In the genomic region with DNA sequence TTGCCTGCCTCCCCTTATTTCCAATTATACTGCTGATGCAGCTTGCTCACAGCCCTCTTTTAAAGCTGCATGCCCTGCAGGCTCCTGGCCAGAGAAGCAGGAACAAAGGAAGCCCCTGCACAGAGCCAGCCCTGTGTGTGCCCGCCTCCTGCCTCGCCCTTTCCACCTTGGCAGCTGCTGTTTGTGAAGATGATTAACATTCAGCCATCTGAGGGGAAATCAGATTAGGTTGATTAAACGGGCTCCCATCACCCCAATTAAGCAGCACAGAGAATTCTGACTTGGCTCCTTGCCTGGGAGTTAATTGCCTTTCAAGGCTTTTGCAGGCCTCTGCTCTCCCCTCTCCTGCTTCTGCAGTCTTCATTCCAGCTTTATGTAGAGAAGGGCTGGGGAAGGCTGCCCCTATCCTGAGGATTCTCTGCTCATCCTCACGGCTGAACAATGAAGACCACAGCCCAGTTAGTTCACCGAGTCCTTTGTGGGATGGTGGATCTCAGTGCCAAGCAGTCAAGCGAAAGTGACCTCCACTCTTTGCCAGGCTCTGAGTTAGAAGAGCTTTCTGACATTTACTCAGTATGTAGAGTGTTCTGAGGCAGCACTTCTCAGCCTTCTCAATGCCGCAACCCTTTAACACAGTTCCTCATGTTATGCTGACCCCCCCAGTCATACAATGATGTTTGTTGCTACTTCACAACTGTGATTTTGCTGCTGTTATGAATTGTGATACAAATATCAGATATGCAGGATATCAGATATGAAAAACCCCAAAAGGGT, we compare ENCODE assay signal across 7 mouse cellular contexts. TPM values are rescaled to one million over a fixed set of nuclear protein-coding genes. Genes with fewer than 3 reads are reported as not detected.
DNase-seq lines count a peak whose midpoint lies in the region; ATAC-seq and TF ChIP-seq lines count a peak whose summit lies in the region.

No protein-coding gene starts in this region.

- peak overlapping the region; percentile 72 for H3K27ac ChIP-seq in embryonic facial prominence, embryonic 14.5 days (replicated peaks; ENCODE audit: low read depth, low read length)
- no peak overlapping the region for H3K27ac ChIP-seq in lung, postnatal 0 days (ENCODE audit: low read length)

- TF ChIP-seq CTCF in lung, postnatal 0 days (IDR thresholded peaks at IDR 0.05), result no peak

- WGBS in embryonic facial prominence, embryonic 14.5 days, result 40% methylated on average over 7 of the region's 7 CpGs
- whole genome bisulfite sequencing in lung, postnatal 0 days, result 42% methylated on average over 7 of the region's 7 CpGs

- no peak for TF ChIP-seq EP300 in lung, postnatal 0 days (IDR thresholded peaks at IDR 0.05)

- H3K4me2 ChIP-seq in embryonic facial prominence, embryonic 14.5 days (ENCODE audit: low read depth, low read length), result no peak overlapping the region
- H3K4me2 ChIP-seq in lung, postnatal 0 days (replicated peaks; ENCODE audit: low read depth, low read length), result no peak overlapping the region

- peaks cover 17% of the 10 kb centered on the region for H3K4me1 ChIP-seq in embryonic facial prominence, embryonic 14.5 days (ENCODE audit: control insufficient read depth, insufficient read depth, low read length)
- H3K4me1 ChIP-seq in lung, postnatal 0 days (ENCODE audit: insufficient read depth, low read depth, low read length), result no peaks in the 10 kb centered on the region

- ATAC-seq in embryonic facial prominence, embryonic 14.5 days (ENCODE audit: low read depth), result peak; percentile 86
- no peak for ATAC-seq in lung, postnatal 0 days
- ATAC-seq in erythroblast, adult 5-6 weeks (replicated peaks; ENCODE audit: low FRiP score, poor library complexity, severe bottlenecking), result no peak

- intact Hi-C loops in left cerebral cortex, postnatal 14 days (cut with DNase I), result no loop called here

- peak overlapping the region; percentile 38; the same call in 1 of the 2 replicates for H3K9ac ChIP-seq in embryonic facial prominence, embryonic 14.5 days (ENCODE audit: low read depth, low read length)
- H3K9ac ChIP-seq in lung, postnatal 0 days (replicated peaks; ENCODE audit: low read depth), result no peak overlapping the region

- no peaks in the 10 kb centered on the region for H3K27me3 ChIP-seq in embryonic facial prominence, embryonic 14.5 days (replicated peaks; ENCODE audit: control insufficient read depth, insufficient read depth, low read length)
- H3K27me3 ChIP-seq in lung, postnatal 0 days (replicated peaks; ENCODE audit: insufficient read depth, low read length), result no peaks in the 10 kb centered on the region

- DNase-seq in cerebellum, adult 9-10 months, result peak; percentile 47
- peak; percentile 86 for DNase-seq in embryonic facial prominence, embryonic 14.5 days (ENCODE audit: low spot score)
- DNase-seq in kidney, adult 11 months, result peak; percentile 40
- peak; percentile 46 to 68 for DNase-seq in left cerebral cortex, postnatal 14 days (ENCODE audit: low spot score in 2 of 2)
- peak; percentile 77 to 82 for DNase-seq in right cerebral cortex, postnatal 10 days (ENCODE audit: low spot score in 2 of 2)
- no peak for DNase-seq in lung, postnatal 0 days (ENCODE audit: low spot score)

- no peaks in the 10 kb centered on the region for H3K36me3 ChIP-seq in embryonic facial prominence, embryonic 14.5 days (ENCODE audit: control insufficient read depth, insufficient read depth, low read length)
- no peaks in the 10 kb centered on the region for H3K36me3 ChIP-seq in lung, postnatal 0 days (ENCODE audit: insufficient read depth, low read length)

- no peak overlapping the region for H3K4me3 ChIP-seq in embryonic facial prominence, embryonic 14.5 days (ENCODE audit: low read depth, low read length)
- no peak overlapping the region for H3K4me3 ChIP-seq in lung, postnatal 0 days (ENCODE audit: low read depth, low read length)

- H3K9me3 ChIP-seq in embryonic facial prominence, embryonic 14.5 days (ENCODE audit: control insufficient read depth, low read length), result no peaks in the 10 kb centered on the region
- H3K9me3 ChIP-seq in lung, postnatal 0 days (ENCODE audit: low read length), result no peaks in the 10 kb centered on the region

RNA-seq across cellular contexts. Expression of gene Cilp, which starts 2.9 kb away (rescaled TPM):
- 9.7 and 10.7 TPM in 2 replicates for polyA plus RNA-seq in embryonic facial prominence, embryonic 14.5 days (2014; fragmentation: Nextera tagmentation; extraction: Ambion mirVana)
- not detected for total RNA-seq in left cerebral cortex, postnatal 14 days (2021)
- 0.08 and 0.13 TPM in 2 replicates for polyA plus RNA-seq in lung, postnatal 0 days (2015; fragmentation: Nextera tagmentation; extraction: Ambion mirVana)
- total RNA-seq in erythroblast, adult 5-6 weeks (2015; ENCODE audit: low replicate concordance), result not detected in 2 replicates
- total RNA-seq in erythroblast, adult 5-6 weeks (2017; ENCODE audit: low replicate concordance), result not detected in 2 replicates

RNA-seq across cellular contexts. Expression of gene Clpx, which starts 26.1 kb away (rescaled TPM):
- polyA plus RNA-seq in embryonic facial prominence, embryonic 14.5 days (2014; fragmentation: Nextera tagmentation; extraction: Ambion mirVana), result 55.8 and 56.3 TPM in 2 replicates
- total RNA-seq in left cerebral cortex, postnatal 14 days (2021), result 10 to 100 TPM; 27.3 to 28.3 TPM
- polyA plus RNA-seq in lung, postnatal 0 days (2015; fragmentation: Nextera tagmentation; extraction: Ambion mirVana), result 38.8 and 43.5 TPM in 2 replicates
- total RNA-seq in erythroblast, adult 5-6 weeks (2015; ENCODE audit: low replicate concordance), result 16.3 and 20.8 TPM in 2 replicates
- 34.5 and 43.6 TPM in 2 replicates for total RNA-seq in erythroblast, adult 5-6 weeks (2017; ENCODE audit: low replicate concordance)
